Mouse (Mus musculus) kidney, embryonic 15.5 days (tissue): Measurements from ENCODE around the gene Rad51b. TPM values are rescaled to one million over a fixed set of nuclear protein-coding genes. Genes with fewer than 3 reads are reported as not detected.

Experiments
- ATAC-seq: fragments of 200-750 bp; cut with Nextera tagmentation; replicated peaks from 2 replicates; pipeline ENCODE4 v1.8.0; 2017; ENCODE audit warnings: moderate TSS enrichment; ENCODE audit not compliant: low FRiP score
- H3K27ac ChIP-seq: fragments of 300-500 bp; sonication (generic); 2 replicates; pipeline ENCODE4 v1.5.1; 2015; ENCODE audit warnings: mild to moderate bottlenecking, inconsistent platforms
- H3K27me3 ChIP-seq: fragments of 300-500 bp; sonication (generic); 2 replicates; pipeline ENCODE4 v1.6.1; 2015; ENCODE audit warnings: inconsistent platforms
- H3K36me3 ChIP-seq: fragments of 300-500 bp; sonication (generic); 2 replicates; pipeline ENCODE4 v1.6.1; 2015; ENCODE audit warnings: inconsistent platforms
- H3K4me1 ChIP-seq: fragments of 300-500 bp; sonication (generic); 2 replicates; pipeline ENCODE4 v1.6.1; 2015; ENCODE audit warnings: inconsistent platforms
- H3K4me2 ChIP-seq: fragments of 300-500 bp; sonication (generic); 2 replicates; pipeline ENCODE4 v1.6.1; 2015; ENCODE audit warnings: moderate library complexity, mild to moderate bottlenecking, inconsistent platforms
- H3K4me3 ChIP-seq: fragments of 300-500 bp; sonication (generic); replicated peaks from 2 replicates; pipeline ENCODE4 v1.5.1; 2015; ENCODE audit warnings: mild to moderate bottlenecking, inconsistent platforms
- H3K9ac ChIP-seq: fragments of 300-500 bp; sonication (generic); 2 replicates; pipeline ENCODE4 v1.6.1; 2015; ENCODE audit warnings: mild to moderate bottlenecking, inconsistent platforms
- H3K9me3 ChIP-seq: fragments of 300-500 bp; sonication (generic); replicated peaks from 2 replicates; pipeline ENCODE4 v1.6.1; 2016; ENCODE audit warnings: inconsistent platforms
- WGBS: fragments of 180-500 bp; shearing (Covaris S2); methylation state at CpG from one replicate; pipeline ENCODE4 v1.1.7; 2015; ENCODE audit warnings: mixed read lengths; 5-methylcytosine and 5-hydroxymethylcytosine counted together
- polyA plus RNA-seq: library from polyadenylated mRNA; unstranded; fragments of >200 nt; fragmentation: Nextera tagmentation; extraction: Ambion mirVana; gene quantifications from 2 replicates; pipeline ENCODE4 v1.2.1, GENCODE M21; 2015

Rad51b gene
- polyA plus RNA-seq, 1 experiment from 2014 or later, result 8.2 TPM

GRCm38 (mm10) chr12:79807410-79807847, 510.3 kb downstream of the Rad51b start:
- no peak overlapping the region for H3K4me3 ChIP-seq
- WGBS, result 42% methylated on average over 10 of the region's 10 CpGs
- ATAC-seq, result 0 out of 2 replicates have a peak, but pooled peaks have one; percentile 31
- peaks cover 65% of the 10 kb centered on the region for H3K4me1 ChIP-seq
- H3K36me3 ChIP-seq, result no peaks in the 10 kb centered on the region
- H3K27me3 ChIP-seq, result no peaks in the 10 kb centered on the region
- no peak overlapping the region for H3K9ac ChIP-seq
- H3K4me2 ChIP-seq, result no peak overlapping the region
- H3K27ac ChIP-seq, result no peak overlapping the region
- H3K9me3 ChIP-seq, result no peaks in the 10 kb centered on the region

GRCm38 (mm10) chr12:79807938-79808401, 510.9 kb downstream of the Rad51b start:
- Histone ChIP-seq H3K9ac (no peak overlapping the region), H3K9me3 (no peaks in the 10 kb centered on the region), H3K36me3 (no peaks in the 10 kb centered on the region), H3K27ac (no peak overlapping the region), H3K4me3 (no peak overlapping the region), H3K4me1 (peaks cover 65% of the 10 kb centered on the region), H3K4me2 (no peak overlapping the region), H3K27me3 (no peaks in the 10 kb centered on the region)
- no peak for ATAC-seq
- WGBS, result 87% methylated on average over 8 of the region's 8 CpGs

GRCm38 (mm10) chr12:79808426-79809398, 511.6 kb downstream of the Rad51b start:
- Histone ChIP-seq H3K27me3 (no peaks in the 10 kb centered on the region), H3K9ac (no peak overlapping the region), H3K4me1 (peaks cover 72% of the 10 kb centered on the region), H3K4me3 (no peak overlapping the region), H3K36me3 (no peaks in the 10 kb centered on the region), H3K27ac (peak overlapping the region; percentile 47; the same call in 1 of the 2 replicates), H3K9me3 (no peaks in the 10 kb centered on the region), H3K4me2 (no peak overlapping the region)
- peak; percentile 20; the same call in 1 of the 2 replicates for ATAC-seq
- 72% methylated on average over 18 of the region's 18 CpGs for WGBS

GRCm38 (mm10) chr12:79809518-79809917, 512.4 kb downstream of the Rad51b start:
- H3K4me1 ChIP-seq, result peaks cover 76% of the 10 kb centered on the region
- no peak overlapping the region for H3K27ac ChIP-seq
- no peaks in the 10 kb centered on the region for H3K9me3 ChIP-seq
- ATAC-seq, result no peak
- 71% methylated on average over 5 of the region's 5 CpGs for WGBS
- H3K36me3 ChIP-seq, result no peaks in the 10 kb centered on the region
- no peak overlapping the region for H3K4me3 ChIP-seq
- H3K27me3 ChIP-seq, result no peaks in the 10 kb centered on the region
- no peak overlapping the region for H3K9ac ChIP-seq
- H3K4me2 ChIP-seq, result no peak overlapping the region

- Histone ChIP-seq H3K36me3 (no peaks in the 10 kb centered on the region), H3K4me3 (no peak overlapping the region), H3K9me3 (no peaks in the 10 kb centered on the region), H3K4me2 (no peak overlapping the region), H3K9ac (no peak overlapping the region), H3K4me1 (peaks cover 57% of the 10 kb centered on the region), H3K27me3 (no peaks in the 10 kb centered on the region), H3K27ac (no peak overlapping the region)
- WGBS, result 86% methylated on average over 8 of the region's 8 CpGs
- ATAC-seq, result no peak
Observed at GRCm38 (mm10) chr12:79812422-79812821, 515.3 kb downstream of the Rad51b start.

GRCm38 (mm10) chr12:79812838-79813563, 515.9 kb downstream of the Rad51b start:
- ATAC-seq, result no peak
- no peak overlapping the region for H3K4me3 ChIP-seq
- no peaks in the 10 kb centered on the region for H3K9me3 ChIP-seq
- H3K4me2 ChIP-seq, result no peak overlapping the region
- no peak overlapping the region for H3K9ac ChIP-seq
- peaks cover 53% of the 10 kb centered on the region for H3K4me1 ChIP-seq
- peak overlapping the region; percentile 43; the same call in 1 of the 2 replicates for H3K27ac ChIP-seq
- WGBS, result 68% methylated on average over 18 of the region's 18 CpGs
- no peaks in the 10 kb centered on the region for H3K27me3 ChIP-seq
- no peaks in the 10 kb centered on the region for H3K36me3 ChIP-seq

GRCm38 (mm10) chr12:79813566-79814305, 516.7 kb downstream of the Rad51b start:
- Histone ChIP-seq H3K9me3 (no peaks in the 10 kb centered on the region), H3K4me1 (peaks cover 46% of the 10 kb centered on the region), H3K4me2 (no peak overlapping the region), H3K36me3 (no peaks in the 10 kb centered on the region), H3K9ac (no peak overlapping the region), H3K27me3 (no peaks in the 10 kb centered on the region), H3K4me3 (no peak overlapping the region), H3K27ac (peak overlapping the region; percentile 43; the same call in 1 of the 2 replicates)
- no peak for ATAC-seq
- 45% methylated on average over 8 of the region's 8 CpGs for WGBS

GRCm38 (mm10) chr12:79814312-79815091, 517.4 kb downstream of the Rad51b start:
- ATAC-seq, result no peak
- H3K4me2 ChIP-seq, result no peak overlapping the region
- no peaks in the 10 kb centered on the region for H3K27me3 ChIP-seq
- no peak overlapping the region for H3K9ac ChIP-seq
- H3K9me3 ChIP-seq, result no peaks in the 10 kb centered on the region
- 50% methylated on average over 20 of the region's 20 CpGs for WGBS
- peaks cover 41% of the 10 kb centered on the region for H3K4me1 ChIP-seq
- H3K27ac ChIP-seq, result no peak overlapping the region
- no peak overlapping the region for H3K4me3 ChIP-seq
- H3K36me3 ChIP-seq, result no peaks in the 10 kb centered on the region

GRCm38 (mm10) chr12:79816241-79816640, 519.2 kb downstream of the Rad51b start:
- WGBS, result 8% methylated on average over 4 of the region's 4 CpGs
- no peak overlapping the region for H3K4me2 ChIP-seq
- ATAC-seq, result no peak
- H3K27ac ChIP-seq, result no peak overlapping the region
- no peak overlapping the region for H3K4me3 ChIP-seq
- peaks cover 30% of the 10 kb centered on the region for H3K4me1 ChIP-seq
- H3K27me3 ChIP-seq, result no peaks in the 10 kb centered on the region
- H3K36me3 ChIP-seq, result no peaks in the 10 kb centered on the region
- no peaks in the 10 kb centered on the region for H3K9me3 ChIP-seq
- no peak overlapping the region for H3K9ac ChIP-seq

- Histone ChIP-seq H3K4me3 (no peak overlapping the region), H3K27ac (no peak overlapping the region), H3K4me2 (no peak overlapping the region), H3K9ac (no peak overlapping the region), H3K27me3 (no peaks in the 10 kb centered on the region), H3K4me1 (peaks cover 16% of the 10 kb centered on the region), H3K36me3 (no peaks in the 10 kb centered on the region), H3K9me3 (no peaks in the 10 kb centered on the region)
- WGBS, result 63% methylated on average over 8 of the region's 8 CpGs
- no peak for ATAC-seq
Observed at GRCm38 (mm10) chr12:79820228-79820958, 523.3 kb downstream of the Rad51b start.
